Mouse (Mus musculus) stomach, postnatal 0 days (tissue): Measurements from ENCODE around the gene Elfn1.

Source experiments
- CTCF ChIP-seq: IDR thresholded peaks from 2 replicates; pipeline ENCODE4 v1.5.1; 2016; ENCODE audit warnings: antibody characterized with exemption, low read depth, mild to moderate bottlenecking, moderate library complexity
- EP300 ChIP-seq: optimal IDR thresholded peaks from 2 replicates; pipeline ENCODE3; 2016; ENCODE audit warnings: antibody characterized with exemption

GRCm38 (mm10) chr5:139944697-139945096 lies 37.0 kb downstream of the Elfn1 start:
- no peak for TF ChIP-seq CTCF
- TF ChIP-seq EP300 = no peak
